In the genomic region with DNA sequence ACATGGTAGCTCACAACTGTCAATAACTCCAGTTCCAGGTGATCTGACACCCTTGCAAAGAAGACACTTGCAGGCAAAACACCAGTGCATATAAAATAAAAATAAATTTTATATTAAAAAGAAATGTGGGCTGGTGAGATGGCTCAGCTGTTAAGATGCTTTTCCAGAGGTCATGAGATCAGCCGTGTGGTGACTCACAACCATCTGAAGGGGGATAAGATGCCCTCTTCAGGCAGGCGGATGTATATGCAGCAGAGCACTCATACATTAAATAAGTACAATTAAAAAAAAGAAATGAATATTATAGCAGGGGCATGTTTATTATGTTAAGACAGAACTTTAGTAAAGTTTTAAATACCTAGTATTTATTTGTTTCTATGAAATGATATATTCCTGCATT, we compare ENCODE assay signal across 8 mouse cellular contexts. TPM values are rescaled to one million over a fixed set of nuclear protein-coding genes. Genes with fewer than 3 reads are reported as not detected.
A peak's percentile ranks its signal among the peaks of the same experiment; 100 is the strongest.
DNase-seq lines count a peak whose midpoint lies in the region; ATAC-seq and TF ChIP-seq lines count a peak whose summit lies in the region.

No protein-coding gene starts in this region.

- H3K27ac ChIP-seq in forebrain, postnatal 0 days (ENCODE audit: low read depth, low read length): no peak overlapping the region
- H3K27ac ChIP-seq in forebrain, embryonic 16.5 days (ENCODE audit: low read length): no peak overlapping the region
- no peak overlapping the region for H3K27ac ChIP-seq in intestine, embryonic 16.5 days (ENCODE audit: low read length)

- peaks cover 18% of the 10 kb centered on the region for H3K36me3 ChIP-seq in forebrain, postnatal 0 days (ENCODE audit: insufficient read depth)
- peaks cover 27% of the 10 kb centered on the region for H3K36me3 ChIP-seq in forebrain, embryonic 16.5 days (ENCODE audit: control insufficient read depth, insufficient read depth)
- H3K36me3 ChIP-seq in intestine, embryonic 16.5 days (ENCODE audit: control insufficient read depth, insufficient read depth, low read length): 0 out of 2 replicates have a peak, but pooled peaks cover 6% of the 10 kb centered on the region

- WGBS in forebrain, postnatal 0 days: 42% methylated on average over 2 of the region's 2 CpGs
- WGBS in forebrain, embryonic 16.5 days: 38% methylated on average over 2 of the region's 2 CpGs
- 40% methylated on average over 2 of the region's 2 CpGs for WGBS in intestine, embryonic 16.5 days

- no peaks in the 10 kb centered on the region for H3K9me3 ChIP-seq in forebrain, postnatal 0 days (ENCODE audit: low read length)
- H3K9me3 ChIP-seq in forebrain, embryonic 16.5 days (ENCODE audit: control insufficient read depth, low read length): no peaks in the 10 kb centered on the region
- H3K9me3 ChIP-seq in intestine, embryonic 16.5 days (ENCODE audit: control insufficient read depth, low read length): no peaks in the 10 kb centered on the region

- H3K9ac ChIP-seq in forebrain, postnatal 0 days: no peak overlapping the region
- no peak overlapping the region for H3K9ac ChIP-seq in forebrain, embryonic 16.5 days (replicated peaks; ENCODE audit: low read depth, low read length)
- H3K9ac ChIP-seq in intestine, embryonic 16.5 days (ENCODE audit: low read depth, low read length): no peak overlapping the region

- no peaks in the 10 kb centered on the region for H3K4me1 ChIP-seq in forebrain, postnatal 0 days (ENCODE audit: insufficient read depth)
- no peaks in the 10 kb centered on the region for H3K4me1 ChIP-seq in forebrain, embryonic 16.5 days (replicated peaks; ENCODE audit: control insufficient read depth, insufficient read depth, low read length)
- H3K4me1 ChIP-seq in intestine, embryonic 16.5 days (ENCODE audit: control insufficient read depth, insufficient read depth, low read length): no peaks in the 10 kb centered on the region

- H3K4me2 ChIP-seq in forebrain, postnatal 0 days (ENCODE audit: low read depth): no peak overlapping the region
- no peak overlapping the region for H3K4me2 ChIP-seq in forebrain, embryonic 16.5 days (ENCODE audit: low read length)
- no peak overlapping the region for H3K4me2 ChIP-seq in intestine, embryonic 16.5 days (ENCODE audit: low read depth, low read length)

- no peak for ATAC-seq in forebrain, postnatal 0 days
- ATAC-seq in forebrain, embryonic 16.5 days: no peak
- no peak for ATAC-seq in intestine, embryonic 16.5 days

- DNase-seq in forebrain, postnatal 0 days: no peak
- peak; percentile 3 for DNase-seq in right cerebral cortex, adult 18-20 months
- DNase-seq in right cerebral cortex, postnatal 14 days: no peak
- peak; percentile 6 to 21 for DNase-seq in lung, adult 18-20 months
- DNase-seq in thymus, postnatal 4 days: peak; percentile 44
- DNase-seq in left cerebral cortex, adult 9 months (ENCODE audit: low spot score in 2 of 2): no peak

- TF ChIP-seq CTCF in forebrain, postnatal 0 days (IDR thresholded peaks at IDR 0.05; ENCODE audit: low read depth): peak; percentile 48

- no peak overlapping the region for H3K4me3 ChIP-seq in forebrain, postnatal 0 days (ENCODE audit: low read depth, low read length)
- H3K4me3 ChIP-seq in forebrain, embryonic 16.5 days (replicated peaks; ENCODE audit: low read length): no peak overlapping the region
- H3K4me3 ChIP-seq in intestine, embryonic 16.5 days (ENCODE audit: low read length): no peak overlapping the region

- no peaks in the 10 kb centered on the region for H3K27me3 ChIP-seq in forebrain, postnatal 0 days (ENCODE audit: insufficient read depth, low read length)
- H3K27me3 ChIP-seq in forebrain, embryonic 16.5 days (replicated peaks; ENCODE audit: control insufficient read depth, insufficient read depth, low read length): no peaks in the 10 kb centered on the region
- H3K27me3 ChIP-seq in intestine, embryonic 16.5 days (replicated peaks; ENCODE audit: control insufficient read depth, insufficient read depth, low read length): no peaks in the 10 kb centered on the region

RNA-seq across cellular contexts. Expression of a gene that starts 16.9 kb away (rescaled TPM):
- 75.1 and 96.2 TPM in 2 replicates for total RNA-seq in forebrain, postnatal 0 days (2014; rRNA removed)
- 49.0 and 61.9 TPM in 2 replicates for polyA plus RNA-seq in forebrain, postnatal 0 days (2015; fragmentation: Nextera tagmentation; extraction: Ambion mirVana)
- polyA plus RNA-seq in forebrain, embryonic 16.5 days (2015; fragmentation: Nextera tagmentation; extraction: Ambion mirVana): 133 and 139 TPM in 2 replicates
- polyA plus RNA-seq in intestine, embryonic 16.5 days (2015; fragmentation: Nextera tagmentation; extraction: Ambion mirVana): 69.1 and 74.9 TPM in 2 replicates

RNA-seq across cellular contexts. Expression of a gene that starts 50.0 kb away (rescaled TPM):
- total RNA-seq in forebrain, postnatal 0 days (2014; rRNA removed): 17.3 and 20.8 TPM in 2 replicates
- 14.0 and 18.7 TPM in 2 replicates for polyA plus RNA-seq in forebrain, postnatal 0 days (2015; fragmentation: Nextera tagmentation; extraction: Ambion mirVana)
- polyA plus RNA-seq in forebrain, embryonic 16.5 days (2015; fragmentation: Nextera tagmentation; extraction: Ambion mirVana): 21.0 and 24.3 TPM in 2 replicates
- 42.0 and 46.8 TPM in 2 replicates for polyA plus RNA-seq in intestine, embryonic 16.5 days (2015; fragmentation: Nextera tagmentation; extraction: Ambion mirVana)

RNA-seq across cellular contexts. Expression of a gene that starts 50.3 kb away (rescaled TPM):
- 0.92 and 5.5 TPM in 2 replicates for total RNA-seq in forebrain, postnatal 0 days (2014; rRNA removed)
- 2.5 and 2.9 TPM in 2 replicates for polyA plus RNA-seq in forebrain, postnatal 0 days (2015; fragmentation: Nextera tagmentation; extraction: Ambion mirVana)
- 5.0 and 5.7 TPM in 2 replicates for polyA plus RNA-seq in forebrain, embryonic 16.5 days (2015; fragmentation: Nextera tagmentation; extraction: Ambion mirVana)
- 5.9 and 7.7 TPM in 2 replicates for polyA plus RNA-seq in intestine, embryonic 16.5 days (2015; fragmentation: Nextera tagmentation; extraction: Ambion mirVana)

Comparison
In these comparisons a context has a peak if more than half of its experiments do, and no peak if none do; other contexts are left out.
1. DNase-seq: peak in right cerebral cortex, adult 18-20 months (single experiment), lung, adult 18-20 months (2 of 2) and thymus, postnatal 4 days (single experiment); none in forebrain, postnatal 0 days (single experiment), right cerebral cortex, postnatal 14 days (single experiment) and left cerebral cortex, adult 9 months (0 of 2).